Mouse (Mus musculus): ENCODE data around the gene Oas1d. TPM values are rescaled to one million over a fixed set of nuclear protein-coding genes. Genes with fewer than 3 reads are reported as not detected.
"Not testable (repeated sequence)": the region's sequence is repeated elsewhere in the genome, so short reads cannot be mapped to it uniquely, and the experiment has no call there.

Oas1d gene
- polyA plus RNA-seq, 1 experiment from 2014 or later, result 0.07 TPM

DNA sequence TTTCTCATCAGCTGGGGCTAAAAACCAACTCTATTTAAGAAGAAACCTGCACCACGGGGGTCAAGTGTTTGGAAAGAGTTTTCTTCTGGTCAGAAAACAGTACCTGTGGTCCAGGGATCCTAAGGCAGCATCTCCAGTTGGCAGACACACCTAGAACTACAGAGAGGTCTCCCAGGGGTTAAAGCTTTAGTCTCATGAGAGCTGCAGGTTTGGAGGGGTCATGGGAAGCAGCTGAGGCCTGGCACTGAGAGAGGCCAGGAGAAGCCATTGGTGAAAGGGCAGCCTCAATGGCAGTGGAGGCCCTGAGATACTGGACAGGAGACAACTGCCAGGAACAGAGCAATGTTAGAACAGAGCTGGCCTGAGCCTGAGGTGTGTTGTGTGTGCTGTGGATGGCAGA is 13.7 kb upstream of the Oas1d start:
- ATAC-seq (ENCODE audit: low FRiP score, low TSS enrichment) (no peak), DNase-seq (ENCODE audit: low spot score) (no peak)
- Histone ChIP-seq H3K27ac (replicated peaks) (no peak overlapping the region), H3K36me3 (ENCODE audit: control insufficient read depth, insufficient read depth, low read length) (no peaks in the 10 kb centered on the region), H3K4me1 (replicated peaks; ENCODE audit: control insufficient read depth, insufficient read depth) (no peaks in the 10 kb centered on the region), H3K27me3 (ENCODE audit: control insufficient read depth, insufficient read depth, low read length) (no peaks in the 10 kb centered on the region), H3K9me3 (ENCODE audit: control insufficient read depth, low read length) (no peaks in the 10 kb centered on the region), H3K4me3 (ENCODE audit: low read depth, low read length) (no peak overlapping the region), H3K9ac (ENCODE audit: low read length) (no peak overlapping the region), H3K4me2 (replicated peaks; ENCODE audit: low read depth) (no peak overlapping the region)
- TF ChIP-seq EP300 (optimal IDR thresholded peaks at IDR 0.05), result no peak
- TF ChIP-seq CTCF (IDR thresholded peaks at IDR 0.05; ENCODE audit: low read depth), result no peak
- 33% methylated on average over 1 of the region's 1 CpGs for WGBS

- Histone ChIP-seq H3K27ac (replicated peaks) (no peak overlapping the region), H3K36me3 (ENCODE audit: control insufficient read depth, insufficient read depth, low read length) (no peaks in the 10 kb centered on the region), H3K9me3 (ENCODE audit: control insufficient read depth, low read length) (no peaks in the 10 kb centered on the region), H3K9ac (ENCODE audit: low read length) (no peak overlapping the region), H3K4me1 (replicated peaks; ENCODE audit: control insufficient read depth, insufficient read depth) (no peaks in the 10 kb centered on the region), H3K27me3 (ENCODE audit: control insufficient read depth, insufficient read depth, low read length) (no peaks in the 10 kb centered on the region), H3K4me2 (replicated peaks; ENCODE audit: low read depth) (no peak overlapping the region), H3K4me3 (ENCODE audit: low read depth, low read length) (no peak overlapping the region)
- 88% methylated on average over 5 of the region's 5 CpGs for WGBS
- ATAC-seq (ENCODE audit: low FRiP score, low TSS enrichment), result no peak
- DNase-seq (ENCODE audit: low spot score), result no peak
- TF ChIP-seq CTCF (IDR thresholded peaks at IDR 0.05; ENCODE audit: low read depth) (no peak), EP300 (optimal IDR thresholded peaks at IDR 0.05) (no peak)
Observed at GRCm38 (mm10) chr5:120902056-120902455, 12.3 kb upstream of the Oas1d start.

- H3K36me3 ChIP-seq (ENCODE audit: control insufficient read depth, insufficient read depth, low read length); H3K4me1 ChIP-seq (replicated peaks; ENCODE audit: control insufficient read depth, insufficient read depth); H3K27ac ChIP-seq (replicated peaks); H3K9me3 ChIP-seq (ENCODE audit: control insufficient read depth, low read length); H3K4me3 ChIP-seq (ENCODE audit: low read depth, low read length); H3K9ac ChIP-seq (ENCODE audit: low read length); H3K27me3 ChIP-seq (ENCODE audit: control insufficient read depth, insufficient read depth, low read length): not testable (repeated sequence)
- 35% methylated on average over 8 of the region's 12 CpGs for WGBS
- ATAC-seq (ENCODE audit: low FRiP score, low TSS enrichment), result peak; percentile 56; the same call in 1 of the 2 replicates
- DNase-seq (ENCODE audit: low spot score), result peak; percentile 41
- H3K4me2 ChIP-seq (replicated peaks; ENCODE audit: low read depth), result 0 out of 2 replicates have a peak within 1 kb of the TSS, but pooled peaks have one; percentile 14
Observed at GRCm38 (mm10) chr5:120906791-120907733, 7.3 kb upstream of the Oas1d start, which contains the start of gene Oas1a. Gene Oas1a (minus strand): TSS chr5:120907521.

DNA sequence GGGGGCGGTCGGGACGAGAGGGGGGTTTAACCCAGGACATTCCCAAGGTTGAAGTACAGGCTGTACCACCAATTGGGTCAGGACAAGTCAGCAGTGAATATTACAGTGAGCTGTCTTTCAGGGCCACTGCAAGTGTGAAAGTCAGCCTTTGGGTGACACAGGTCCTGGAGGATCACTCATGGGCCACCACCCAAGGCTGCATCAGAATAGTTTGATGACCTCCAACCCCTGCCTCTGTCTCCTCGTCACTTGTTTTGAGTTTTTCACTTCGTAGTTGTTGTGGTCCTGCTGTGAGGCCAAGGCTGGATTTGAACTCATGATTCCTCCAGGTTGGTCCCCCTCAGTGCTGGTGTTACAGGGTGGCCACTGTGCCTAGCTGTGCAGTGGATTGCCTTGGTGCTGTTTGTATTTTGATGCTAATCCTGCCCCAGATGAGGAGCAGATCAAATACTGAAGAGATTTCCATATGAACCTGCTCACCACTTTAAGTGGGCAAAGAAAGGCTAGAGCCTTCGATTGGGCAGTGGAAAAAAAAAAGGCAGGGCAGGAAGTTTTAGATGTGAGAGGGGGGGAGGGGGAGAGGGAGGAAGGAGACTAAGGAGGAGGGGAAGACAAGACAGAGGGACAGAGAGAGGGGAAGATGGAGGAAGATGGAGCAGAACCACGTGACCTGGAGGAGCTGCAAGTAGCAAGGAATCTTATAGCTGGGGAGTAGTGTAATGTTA is 6.0 kb upstream of the Oas1d start:
- no peak overlapping the region for H3K9ac ChIP-seq (ENCODE audit: low read length)
- ATAC-seq (ENCODE audit: low FRiP score, low TSS enrichment) (no peak), DNase-seq (ENCODE audit: low spot score) (no peak)
- H3K27me3 ChIP-seq (ENCODE audit: control insufficient read depth, insufficient read depth, low read length), result no peaks in the 10 kb centered on the region
- TF ChIP-seq EP300 (optimal IDR thresholded peaks at IDR 0.05) (no peak), CTCF (IDR thresholded peaks at IDR 0.05; ENCODE audit: low read depth) (no peak)
- H3K27ac ChIP-seq (replicated peaks), result no peak overlapping the region
- no peak overlapping the region for H3K4me2 ChIP-seq (replicated peaks; ENCODE audit: low read depth)
- 52% methylated on average over 7 of the region's 7 CpGs for WGBS
- H3K9me3 ChIP-seq (ENCODE audit: control insufficient read depth, low read length), result no peaks in the 10 kb centered on the region
- no peaks in the 10 kb centered on the region for H3K4me1 ChIP-seq (replicated peaks; ENCODE audit: control insufficient read depth, insufficient read depth)
- no peak overlapping the region for H3K4me3 ChIP-seq (ENCODE audit: low read depth, low read length)
- no peaks in the 10 kb centered on the region for H3K36me3 ChIP-seq (ENCODE audit: control insufficient read depth, insufficient read depth, low read length)

GRCm38 (mm10) chr5:120919156-120919935 is 5.0 kb downstream of the Oas1d start:
- not testable (repeated sequence) for H3K9me3 ChIP-seq (ENCODE audit: control insufficient read depth, low read length); DNase-seq (ENCODE audit: low spot score)
- WGBS, result 63% methylated on average over 2 of the region's 2 CpGs

More at GRCm38 (mm10) chr5:120919156-120919935, 5.0 kb downstream of the Oas1d start:
- not testable (repeated sequence) for ATAC-seq (ENCODE audit: low FRiP score, low TSS enrichment); H3K27ac ChIP-seq (replicated peaks); H3K27me3 ChIP-seq (ENCODE audit: control insufficient read depth, insufficient read depth, low read length); H3K4me3 ChIP-seq (ENCODE audit: low read depth, low read length); H3K4me1 ChIP-seq (replicated peaks; ENCODE audit: control insufficient read depth, insufficient read depth); H3K4me2 ChIP-seq (replicated peaks; ENCODE audit: low read depth); H3K36me3 ChIP-seq (ENCODE audit: control insufficient read depth, insufficient read depth, low read length); H3K9ac ChIP-seq (ENCODE audit: low read length)

All from stomach, postnatal 0 days (tissue).